Mouse (Mus musculus): ENCODE data around the gene Fastkd5.

The Fastkd5 gene

DNA sequence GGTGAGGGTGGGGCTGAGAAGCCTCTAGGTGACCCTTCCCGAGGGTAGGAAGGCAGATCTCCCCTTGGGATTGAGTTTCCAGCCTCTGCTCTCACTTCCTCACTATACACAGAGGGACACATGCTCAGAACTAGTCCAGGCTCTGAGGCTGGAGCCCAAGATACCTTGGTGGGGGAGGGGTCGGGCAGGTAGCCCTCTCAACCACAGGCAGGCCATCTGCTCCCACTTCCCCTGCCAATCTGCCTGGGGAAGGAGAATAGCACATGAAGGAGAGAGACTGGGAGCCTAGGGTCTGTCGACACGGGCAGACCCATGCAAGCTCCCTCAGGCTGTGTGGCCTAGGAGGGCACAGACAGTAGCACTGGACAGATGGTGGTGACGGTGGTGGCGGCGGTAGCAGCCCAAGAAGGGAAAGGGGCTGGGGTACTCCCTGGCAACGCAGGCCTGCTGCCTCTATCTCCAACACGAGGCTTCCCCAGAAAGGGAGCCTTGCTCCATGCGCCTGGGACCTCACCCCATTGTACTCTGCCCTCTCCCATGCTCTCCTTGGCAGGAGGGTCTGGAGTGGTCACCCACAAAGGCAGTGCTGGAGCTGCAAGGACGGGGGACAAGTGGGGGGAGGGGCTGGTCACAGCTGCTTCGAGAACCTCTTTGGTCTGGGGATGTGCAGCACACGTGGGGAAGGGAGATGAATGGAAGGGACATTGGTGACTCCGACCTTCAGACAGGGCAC lies 4.3 kb upstream of the Fastkd5 start:
- no peak for DNase-seq (ENCODE audit: low read depth)

DNA sequence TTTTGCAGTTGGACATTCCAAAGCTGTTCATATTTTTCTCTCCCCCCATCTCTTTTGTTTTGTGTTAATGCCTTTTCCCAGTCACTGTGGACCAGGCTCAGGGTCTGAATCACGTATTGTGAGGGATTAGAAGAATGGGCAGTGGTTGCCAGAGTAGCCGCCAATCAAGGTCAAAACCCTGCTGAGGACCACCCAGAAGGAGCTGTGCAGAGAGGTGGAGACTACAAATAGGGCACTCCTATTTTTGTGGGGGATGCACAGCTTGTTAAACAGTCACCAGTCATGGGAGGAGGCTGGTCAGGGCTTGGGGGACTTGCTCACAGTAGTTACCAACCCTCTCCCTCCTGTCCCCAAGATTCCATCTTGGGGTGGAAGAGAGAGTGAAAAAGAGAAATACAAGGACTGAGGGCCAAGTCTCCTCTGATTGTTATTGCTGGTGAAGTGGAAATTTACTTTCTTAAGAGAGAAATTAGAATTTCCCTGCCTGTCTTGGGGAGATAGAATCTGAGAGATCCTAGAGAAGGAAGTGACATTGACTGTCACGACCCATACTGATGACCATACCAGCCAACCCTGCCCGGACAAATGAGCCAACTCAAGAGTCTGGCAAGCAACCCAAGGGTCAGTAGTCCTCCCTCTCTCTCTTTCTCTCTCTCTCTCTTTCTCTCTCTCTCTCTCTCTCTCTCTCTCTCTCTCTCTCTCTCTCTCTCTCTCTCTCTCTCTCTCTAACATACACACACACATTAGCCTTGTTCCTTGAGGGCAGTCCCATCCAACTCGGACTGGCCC lies 3.3 kb upstream of the Fastkd5 start:
- DNase-seq (ENCODE audit: low read depth) = no peak

DNA sequence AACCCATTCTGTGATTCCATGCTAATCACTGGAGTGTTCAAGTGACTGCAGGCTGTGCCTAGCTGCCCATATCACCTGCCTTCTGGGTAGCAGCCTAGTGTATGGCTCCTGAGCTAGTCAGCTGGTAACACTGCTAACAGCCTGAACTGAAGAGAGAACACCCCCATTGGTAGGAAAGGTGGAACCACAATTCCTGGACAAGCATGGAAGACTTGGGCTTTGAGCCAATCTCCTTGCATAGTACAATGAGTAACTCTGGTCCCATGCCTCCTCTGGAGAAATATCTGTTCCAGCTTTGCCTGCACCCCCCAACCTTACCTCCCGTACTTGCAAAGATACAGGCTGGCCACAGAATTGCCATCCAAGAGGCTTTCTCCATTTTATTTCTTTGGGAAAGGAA lies 2.6 kb upstream of the Fastkd5 start:
- no peak for DNase-seq (ENCODE audit: low read depth)

DNA sequence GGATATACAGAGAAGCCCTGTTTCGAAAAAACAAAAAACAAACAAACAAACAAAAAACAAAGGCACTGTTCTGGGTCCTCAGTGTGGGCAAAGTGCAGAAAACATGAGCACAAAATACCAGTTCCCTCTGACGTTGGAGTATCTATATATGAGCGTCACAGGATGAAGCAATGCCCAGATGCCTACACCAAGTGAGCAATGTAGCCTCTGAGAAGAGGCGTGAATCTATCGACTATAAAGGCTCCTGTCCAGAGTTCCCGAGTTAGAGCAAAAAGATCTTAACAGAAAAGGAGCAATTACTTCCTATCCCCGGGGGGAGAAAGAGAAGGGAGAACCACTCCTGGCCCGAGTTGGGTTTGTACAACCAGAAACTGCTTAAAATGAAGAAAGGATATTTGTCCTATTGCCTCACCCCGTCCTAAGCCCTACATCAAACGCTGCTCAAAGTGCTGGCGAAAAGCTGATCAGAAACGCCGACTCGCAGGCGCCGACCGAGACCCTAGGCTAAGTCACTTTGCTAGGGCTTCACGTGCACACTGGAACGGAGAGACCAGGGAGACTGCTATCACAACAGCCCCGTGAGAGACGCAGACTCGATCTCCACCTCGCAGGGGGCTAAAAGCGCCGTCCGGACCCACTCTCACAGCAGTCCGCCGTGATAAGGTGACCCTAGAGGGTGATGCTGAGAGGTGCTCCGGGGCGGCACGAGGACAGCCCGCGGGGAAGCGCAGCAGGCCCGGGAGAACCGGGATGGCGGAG lies 568 bp downstream of the Fastkd5 start:
- peak; percentile 55 for DNase-seq (ENCODE audit: low read depth)

DNA sequence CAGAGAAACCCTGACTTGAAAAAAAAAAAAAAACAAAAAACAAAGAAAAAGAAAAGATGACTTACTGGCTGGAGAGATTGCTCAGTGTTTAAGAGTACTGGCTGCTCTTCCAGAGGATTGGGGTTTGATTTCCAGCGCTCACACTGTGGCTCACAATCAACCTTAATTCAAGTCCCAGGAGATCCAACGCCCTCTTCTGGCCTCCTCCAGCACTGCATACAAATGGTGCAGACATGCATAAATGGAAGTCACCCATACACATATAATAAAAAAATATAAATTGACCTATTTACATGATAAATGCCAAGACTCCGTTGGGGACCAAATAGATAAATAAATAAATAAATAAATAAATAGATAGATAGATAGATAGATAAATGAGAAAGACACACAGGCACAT lies 1.4 kb downstream of the Fastkd5 start:
- DNase-seq (ENCODE audit: low read depth) = peak; percentile 51

DNA sequence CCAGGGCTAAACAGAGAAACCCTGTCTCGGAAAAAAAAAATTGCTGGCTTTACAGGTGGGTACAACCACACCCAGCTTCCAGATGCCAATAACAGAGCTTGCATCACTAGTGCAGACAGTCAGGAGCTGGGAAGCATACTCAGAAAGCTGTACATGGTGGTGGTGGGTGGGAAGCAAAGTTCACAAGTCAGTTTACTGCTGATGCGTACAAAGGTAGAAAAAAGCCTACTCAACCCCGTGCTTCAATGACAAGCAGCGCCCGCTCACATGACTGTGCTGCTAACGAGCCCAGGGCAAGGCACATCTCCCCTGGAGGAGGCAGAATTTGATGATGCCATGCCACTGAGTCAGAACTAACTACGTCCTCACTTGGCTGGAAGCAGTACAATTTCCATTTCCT lies 10.9 kb downstream of the Fastkd5 start:
- no peak for DNase-seq (ENCODE audit: low read depth)

DNA sequence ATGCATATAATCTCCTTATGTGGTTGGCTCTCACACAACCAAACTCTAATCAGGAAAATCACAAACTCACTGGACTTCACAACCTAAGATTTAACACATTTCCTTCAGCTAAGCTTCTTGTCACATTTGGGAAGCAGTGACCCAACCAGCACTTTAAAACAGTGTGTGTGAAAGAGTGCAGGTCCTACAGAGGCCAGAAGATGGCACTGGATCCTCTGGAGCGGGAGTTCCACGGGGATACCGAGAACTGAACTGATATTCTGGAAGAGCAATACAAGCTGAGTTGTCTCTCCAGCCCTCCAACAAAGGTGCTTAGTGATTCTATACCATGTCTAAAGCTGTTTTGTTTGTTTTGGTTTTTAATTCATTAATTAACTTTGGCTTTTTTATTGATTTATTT lies 16.7 kb downstream of the Fastkd5 start:
- no peak for DNase-seq (ENCODE audit: low read depth)

DNA sequence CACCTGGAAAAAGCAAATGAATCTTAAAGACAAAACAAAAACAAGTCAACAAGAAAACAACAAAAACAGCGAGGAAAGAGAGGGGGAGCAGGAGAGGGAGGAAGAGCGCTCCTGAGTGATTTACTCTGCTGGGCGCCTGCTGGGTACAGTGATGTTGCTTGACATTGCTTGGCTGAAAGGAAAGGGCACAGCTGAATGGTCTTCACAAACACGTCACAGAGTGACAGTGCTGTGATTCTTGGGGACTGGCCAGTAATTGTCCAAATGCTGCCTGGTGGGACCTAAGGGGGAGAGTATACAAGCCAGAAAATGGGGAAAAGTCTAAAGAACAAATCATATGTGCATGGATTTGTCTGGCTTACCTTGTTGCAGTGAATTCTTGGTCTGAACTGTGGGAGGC lies 27.6 kb downstream of the Fastkd5 start:
- DNase-seq (ENCODE audit: low read depth) = no peak

DNA sequence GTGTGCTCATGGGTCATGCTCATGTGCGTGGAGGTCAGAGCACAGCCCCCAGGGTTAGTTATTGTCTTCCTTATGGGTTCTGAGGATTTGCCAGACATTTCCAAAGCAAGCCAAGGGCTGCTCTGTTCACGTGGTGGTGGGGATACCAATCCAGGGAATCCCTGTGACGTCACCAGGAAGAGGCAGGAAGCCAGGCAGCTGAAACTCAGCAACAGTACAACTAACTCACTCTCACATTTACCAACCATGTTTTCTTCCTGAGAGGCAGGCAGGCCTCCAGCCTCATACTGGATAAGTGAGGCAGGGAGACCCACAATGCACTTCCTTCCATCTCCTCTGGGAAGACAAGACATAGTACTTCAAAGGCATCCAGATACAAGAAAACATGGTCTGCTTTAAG lies 31.4 kb downstream of the Fastkd5 start:
- DNase-seq (ENCODE audit: low read depth) = no peak

DNA sequence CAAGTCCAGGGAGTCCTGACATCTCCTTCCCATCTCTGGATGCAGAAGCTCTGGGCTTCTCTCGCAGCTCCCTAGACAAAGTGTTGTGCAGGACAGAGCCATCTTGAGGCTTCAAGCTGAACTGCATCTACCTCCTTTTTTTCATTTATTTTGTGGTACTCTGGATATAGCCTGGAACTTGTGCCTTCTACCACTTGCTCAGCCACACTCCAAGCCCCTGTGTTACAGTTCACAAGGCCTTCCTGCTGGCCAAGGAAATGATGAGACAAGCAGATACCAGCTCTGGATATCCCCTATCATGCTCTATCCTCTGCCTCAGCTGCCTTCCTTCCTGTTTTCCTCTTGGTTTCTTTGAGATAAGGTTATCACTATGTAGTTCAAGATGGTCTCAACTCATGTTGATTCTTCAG lies 32.2 kb downstream of the Fastkd5 start:
- DNase-seq (ENCODE audit: low read depth) = peak; percentile 47

DNA sequence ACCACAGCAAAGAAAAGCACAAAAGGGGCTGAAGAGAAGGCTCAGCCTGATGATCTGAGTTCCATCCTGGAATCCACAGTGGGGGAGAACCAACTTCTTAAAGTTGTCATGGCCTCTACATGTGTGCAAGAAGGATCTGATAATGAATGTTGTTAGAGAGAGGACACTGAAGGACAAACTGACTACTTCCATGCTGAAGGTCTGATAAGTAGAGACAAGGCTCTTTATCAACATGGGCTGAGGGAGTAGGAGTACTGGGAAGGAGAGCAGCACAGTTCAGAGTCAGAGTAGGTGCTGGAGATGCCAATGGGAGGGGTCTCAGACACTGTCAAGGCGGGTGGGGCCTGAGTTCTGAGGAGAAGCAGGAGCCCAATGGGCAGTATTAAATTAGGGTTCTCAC lies 34.2 kb downstream of the Fastkd5 start:
- DNase-seq (ENCODE audit: low read depth) = no peak

DNA sequence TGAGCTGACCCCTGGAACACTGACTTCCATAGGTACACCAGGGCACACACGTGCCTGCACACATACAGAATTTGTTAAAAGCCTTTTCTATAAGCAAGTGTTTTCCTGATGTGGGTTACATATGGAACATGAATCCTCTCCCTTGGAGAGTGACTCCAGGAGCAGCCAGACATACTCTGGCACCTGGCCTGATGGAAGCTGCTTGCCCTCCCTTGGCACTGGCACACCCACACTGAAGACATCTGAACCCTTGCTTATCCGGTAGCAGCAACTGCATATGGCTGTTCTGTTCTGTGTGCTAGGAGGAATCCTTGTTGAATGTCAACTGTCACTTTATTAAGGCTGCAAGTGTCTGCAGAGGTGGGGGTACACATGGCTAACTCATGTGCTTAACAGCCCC lies 38.8 kb downstream of the Fastkd5 start:
- no peak for DNase-seq (ENCODE audit: low read depth)

DNA sequence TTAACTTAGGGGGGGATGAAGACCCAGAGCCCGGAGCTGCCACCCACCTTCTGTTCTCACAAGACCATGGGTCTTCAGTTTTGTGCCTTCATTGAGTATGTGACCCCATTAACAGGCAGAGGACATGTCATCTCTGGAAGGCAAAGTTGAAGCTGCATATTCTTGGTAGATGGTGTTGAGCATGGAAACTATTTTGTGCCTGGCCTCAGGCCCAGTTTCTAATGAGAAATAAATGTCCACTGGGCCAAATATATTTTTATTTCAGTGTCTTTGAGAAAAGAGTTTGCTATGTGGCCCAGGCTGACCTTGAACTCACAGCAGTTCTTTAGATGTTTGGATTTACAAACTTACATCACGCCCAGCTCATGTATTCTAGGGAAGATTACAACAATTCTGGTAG lies 40.1 kb downstream of the Fastkd5 start:
- no peak for DNase-seq (ENCODE audit: low read depth)

DNA sequence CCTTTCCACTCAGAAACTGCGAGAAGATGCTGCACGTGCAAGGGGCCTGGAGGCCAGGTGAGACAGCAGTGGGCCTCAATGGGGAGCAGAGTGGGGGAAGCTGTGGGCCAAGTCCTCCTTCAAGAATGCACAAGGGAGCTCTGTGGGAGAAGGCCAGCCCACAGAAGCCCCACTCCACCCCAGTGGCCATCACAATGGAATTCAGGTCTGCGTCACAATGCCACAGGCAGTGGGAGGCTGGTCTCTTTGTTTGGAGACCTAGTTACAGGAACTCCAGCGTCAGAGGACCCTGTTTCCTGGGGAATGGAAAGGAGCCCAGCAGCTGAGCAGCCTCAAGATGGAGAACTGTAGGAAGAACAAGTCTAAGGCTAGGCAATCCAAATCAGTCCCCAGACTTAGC lies 40.7 kb downstream of the Fastkd5 start:
- no peak for DNase-seq (ENCODE audit: low read depth)

DNA sequence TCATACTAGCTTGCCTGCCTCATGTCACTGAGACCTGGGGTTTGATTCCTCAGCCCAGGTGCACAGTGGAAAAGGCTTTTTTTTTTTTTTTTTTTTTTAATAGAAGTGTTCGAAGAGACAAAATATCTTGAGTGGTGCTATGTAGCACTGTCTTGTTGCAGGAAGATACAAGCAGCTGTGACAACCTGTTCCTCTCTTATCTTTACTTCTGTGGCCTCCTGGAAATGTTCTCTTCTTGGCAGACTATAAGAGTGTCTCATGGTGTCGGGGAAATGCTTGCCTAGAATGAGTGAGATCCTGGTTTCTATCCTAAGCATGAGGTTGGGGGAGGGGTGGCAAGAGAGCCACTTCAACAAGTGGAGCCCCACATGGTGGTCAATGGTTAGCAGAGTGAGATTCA lies 41.5 kb downstream of the Fastkd5 start:
- DNase-seq (ENCODE audit: low read depth) = no peak

DNA sequence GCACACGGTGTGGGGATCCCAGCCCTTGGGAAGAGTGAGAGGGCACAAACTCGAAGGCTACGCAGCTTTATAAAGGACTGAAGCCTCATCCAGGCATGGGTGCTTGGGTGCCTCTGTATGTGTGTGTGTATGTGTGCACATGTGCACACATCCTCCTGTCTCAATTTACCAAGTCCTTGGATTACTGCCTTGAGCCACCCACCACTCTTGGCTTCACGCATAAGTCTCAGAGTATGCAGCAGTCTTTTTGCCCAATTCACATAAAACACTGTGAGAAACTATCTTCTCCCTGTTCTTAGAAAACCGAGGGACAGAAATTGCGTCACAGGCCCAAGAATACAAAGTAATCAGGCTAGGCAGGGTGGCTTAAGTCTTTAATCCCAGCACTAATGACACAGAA lies 43.8 kb downstream of the Fastkd5 start:
- no peak for DNase-seq (ENCODE audit: low read depth)

DNA sequence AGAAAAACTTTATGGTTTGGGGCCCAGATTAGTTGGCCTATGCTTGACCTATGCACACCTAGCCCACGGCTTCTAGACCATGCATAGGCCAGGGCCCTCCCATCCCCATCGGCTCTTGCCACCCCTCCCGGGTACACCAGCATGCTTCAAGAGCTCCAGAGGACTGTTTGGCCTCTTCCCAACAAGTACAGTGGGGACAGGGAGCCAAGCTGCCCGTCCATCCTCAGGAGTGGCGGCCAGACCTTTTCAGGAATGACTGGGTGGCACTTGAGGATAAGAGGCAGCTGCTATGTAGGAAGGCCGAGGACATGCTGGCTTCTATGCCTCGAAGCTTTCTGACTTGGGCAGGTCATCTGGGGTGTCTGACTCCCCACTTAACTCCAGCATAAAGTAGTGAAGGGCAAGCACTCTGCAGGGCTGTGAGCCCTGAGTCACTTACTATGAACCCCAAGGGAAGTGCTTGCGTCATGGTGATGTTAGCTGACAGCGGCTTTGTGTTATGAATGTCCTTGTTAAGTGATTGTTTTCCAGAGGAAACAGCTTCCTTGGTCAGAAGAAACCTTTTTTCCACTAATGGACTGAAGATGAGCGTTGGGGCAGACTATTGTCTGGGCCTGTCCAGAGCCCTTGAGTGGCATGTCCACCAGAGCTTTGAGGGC lies 45.8 kb downstream of the Fastkd5 start:
- no peak for DNase-seq (ENCODE audit: low read depth)

DNA sequence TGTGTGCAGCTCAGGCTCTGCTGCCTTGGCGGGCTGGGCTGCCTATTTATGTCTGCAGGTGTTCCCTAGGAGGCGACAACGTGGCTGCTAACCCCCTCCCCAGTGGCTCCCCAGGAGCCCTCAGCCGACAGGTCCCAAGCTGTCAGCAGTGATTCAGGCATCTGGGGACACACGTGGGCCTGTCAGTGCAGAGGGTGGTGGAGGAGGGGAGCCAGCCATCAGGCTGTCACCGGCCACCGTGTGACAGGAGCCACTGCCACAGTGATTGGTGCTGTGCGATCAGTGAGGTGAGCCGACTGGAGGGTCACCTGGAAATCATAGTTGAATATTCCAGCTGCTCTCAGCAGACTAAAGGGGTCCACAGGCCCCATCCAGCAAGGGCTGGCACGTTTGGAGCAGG lies 47.3 kb downstream of the Fastkd5 start, which contains the start of gene Avp:
Gene Avp (minus strand): TSS at position 3 of the 400 bp plus-strand sequence.
- DNase-seq (ENCODE audit: low read depth) = no peak

DNA sequence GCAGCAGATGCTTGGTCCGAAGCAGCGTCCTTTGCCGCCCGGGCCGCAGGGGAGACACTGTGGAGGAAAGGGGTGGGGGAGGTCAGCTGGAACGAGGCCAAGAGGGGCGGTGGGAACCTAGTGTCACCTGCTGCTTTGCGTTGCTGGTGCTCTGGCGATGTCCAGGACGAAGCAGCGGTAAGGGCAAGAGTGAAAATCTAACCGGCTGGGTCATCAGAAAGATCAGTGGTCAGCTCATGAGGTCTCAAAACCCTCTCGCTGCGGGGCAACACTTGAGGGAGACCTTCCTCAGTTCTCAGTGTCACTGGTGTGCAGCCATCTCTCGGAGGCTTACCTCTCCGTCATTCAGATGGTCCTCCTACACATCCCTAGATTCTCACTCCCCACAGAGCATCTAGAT lies 48.6 kb downstream of the Fastkd5 start:
- DNase-seq (ENCODE audit: low read depth) = no peak

DNA sequence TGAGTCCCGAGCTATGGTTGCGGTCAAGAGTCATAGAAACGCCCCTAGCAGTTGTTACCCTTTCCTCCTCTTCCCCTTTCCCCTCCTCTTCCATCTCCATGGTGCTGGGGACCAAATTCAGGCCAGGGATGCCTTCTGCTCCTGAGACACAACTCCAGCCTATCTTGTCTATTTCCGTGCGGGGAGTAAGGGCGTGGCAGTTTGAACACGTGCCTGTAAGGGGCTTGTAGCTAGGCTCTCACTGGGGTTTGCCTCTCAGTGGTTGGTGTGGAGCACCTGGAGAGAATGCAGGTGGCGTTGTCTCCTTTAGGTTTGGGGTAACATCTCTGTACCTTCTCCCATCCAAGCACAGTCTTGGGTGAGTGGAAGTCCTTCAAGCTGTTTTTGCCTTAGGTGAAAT lies 50.0 kb downstream of the Fastkd5 start:
- no peak for DNase-seq (ENCODE audit: low read depth)

DNA sequence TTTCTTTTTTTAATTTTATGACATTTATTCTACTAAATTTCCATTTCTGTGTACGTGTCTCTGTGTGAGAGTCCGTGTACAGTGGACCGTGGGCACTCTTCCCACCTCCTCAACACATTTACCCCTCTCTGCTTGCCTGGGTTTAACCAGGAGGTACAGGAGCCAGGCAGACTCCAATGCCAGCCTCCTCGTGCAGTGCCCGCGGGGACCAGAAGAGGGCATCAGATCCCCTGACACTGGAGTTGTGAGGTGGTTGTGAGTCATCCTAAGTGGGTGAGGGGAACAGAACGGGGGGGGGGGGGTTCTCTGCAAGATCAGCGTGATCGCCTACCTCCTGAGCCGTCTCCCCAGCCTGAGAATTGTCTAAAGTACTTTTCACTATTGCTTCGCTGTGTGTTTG lies 51.7 kb downstream of the Fastkd5 start:
- peak; percentile 79 for DNase-seq (ENCODE audit: low read depth)

DNA sequence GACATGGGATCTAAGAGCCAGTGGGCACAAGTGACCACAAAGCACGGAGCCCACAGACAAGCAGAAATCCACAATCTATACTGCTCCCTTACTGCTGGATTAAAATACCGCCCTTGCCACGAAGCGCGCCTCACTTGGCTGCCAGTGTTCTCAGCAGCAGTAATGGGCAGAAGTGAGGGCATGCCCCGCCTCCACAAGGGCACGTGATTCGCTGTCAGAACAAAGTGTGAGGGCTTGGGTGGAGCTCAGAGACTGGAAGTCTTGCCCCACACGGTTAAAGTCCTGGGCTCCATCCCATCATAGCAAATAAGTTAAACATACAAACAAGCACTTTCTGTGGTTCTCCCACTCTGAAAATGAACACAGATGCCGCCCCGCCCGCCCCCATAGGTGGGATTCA lies 52.2 kb downstream of the Fastkd5 start:
- DNase-seq (ENCODE audit: low read depth) = peak; percentile 70

All from naive thymus-derived CD4-positive, alpha-beta T cell, adult 2 months (primary cell).